In genomic region chr17:51487918-51488445, GRCm38 (mm10) we compare ENCODE assay signal across 26 mouse cellular contexts.
DNase-seq lines count a peak whose midpoint lies in the region; ATAC-seq and TF ChIP-seq lines count a peak whose summit lies in the region.
"Had no signal": no experiment of that assay in that cellular context is flagged by ENCODE, and none has a peak within 500 bp of the region (broad histone marks: within the 10 kb centered on the region; RNA-seq: fewer than 3 reads in every experiment).

No protein-coding gene starts in this region.

- peak; percentile 44 for DNase-seq in embryonic facial prominence, embryonic 11.5 days (ENCODE audit: low spot score)
- DNase-seq in embryonic facial prominence, embryonic 10.5 days (ENCODE audit: low spot score), result no peak
- peak; percentile 43 for DNase-seq in limb, embryonic 10.5 days (ENCODE audit: low spot score)
- DNase-seq in limb, embryonic 14.5 days (ENCODE audit: low spot score), result peak; percentile 29
- no peak for DNase-seq in forebrain, embryonic 14.5 days (ENCODE audit: low spot score)
- no peak for DNase-seq in forebrain, embryonic 11.5 days (ENCODE audit: low spot score)
- no peak for DNase-seq in stomach, postnatal 0 days (ENCODE audit: low spot score)
- DNase-seq: adrenal gland, adult 8-10 months; adrenal gland, postnatal 14 days; adrenal gland, postnatal 36 days; B cell, adult 2 months; cerebellum, adult 11-12 months; cerebellum, adult 2 months; cerebellum, adult 9-10 months; cerebellum, postnatal 10 days; cerebellum, postnatal 25 days; forebrain, postnatal 0 days had no signal

- WGBS in embryonic facial prominence, embryonic 11.5 days, result 63% methylated on average over 3 of the region's 3 CpGs
- 68% methylated on average over 3 of the region's 3 CpGs for WGBS in embryonic facial prominence, embryonic 10.5 days
- WGBS in limb, embryonic 10.5 days, result 45% methylated on average over 3 of the region's 3 CpGs
- 27% methylated on average over 3 of the region's 3 CpGs for WGBS in limb, embryonic 12.5 days
- WGBS in limb, embryonic 14.5 days, result 30% methylated on average over 3 of the region's 3 CpGs
- 95% methylated on average over 3 of the region's 3 CpGs for WGBS in forebrain, embryonic 14.5 days
- WGBS in forebrain, embryonic 11.5 days, result 85% methylated on average over 3 of the region's 3 CpGs
- 85% methylated on average over 3 of the region's 3 CpGs for WGBS in stomach, postnatal 0 days

- no peaks in the 10 kb centered on the region for H3K36me3 ChIP-seq in embryonic facial prominence, embryonic 11.5 days (replicated peaks; ENCODE audit: control insufficient read depth, insufficient read depth, low read depth, low read length)
- no peaks in the 10 kb centered on the region for H3K36me3 ChIP-seq in embryonic facial prominence, embryonic 10.5 days (replicated peaks)
- no peaks in the 10 kb centered on the region for H3K36me3 ChIP-seq in limb, embryonic 10.5 days
- H3K36me3 ChIP-seq in limb, embryonic 12.5 days, result no peaks in the 10 kb centered on the region
- H3K36me3 ChIP-seq in limb, embryonic 14.5 days (ENCODE audit: control insufficient read depth, insufficient read depth, low read length), result no peaks in the 10 kb centered on the region
- no peaks in the 10 kb centered on the region for H3K36me3 ChIP-seq in forebrain, embryonic 14.5 days (ENCODE audit: control insufficient read depth, insufficient read depth, low read length)
- no peaks in the 10 kb centered on the region for H3K36me3 ChIP-seq in forebrain, embryonic 11.5 days (ENCODE audit: control insufficient read depth, insufficient read depth, low read length)
- H3K36me3 ChIP-seq in stomach, postnatal 0 days (ENCODE audit: control insufficient read depth, insufficient read depth, low read length), result no peaks in the 10 kb centered on the region
- H3K36me3 ChIP-seq: embryonic facial prominence, embryonic 12.5 days; forebrain, embryonic 12.5 days; forebrain, embryonic 15.5 days; G1E had no signal

- H3K27me3 ChIP-seq in embryonic facial prominence, embryonic 11.5 days (ENCODE audit: control insufficient read depth, insufficient read depth, low read length), result no peaks in the 10 kb centered on the region
- H3K27me3 ChIP-seq in embryonic facial prominence, embryonic 10.5 days (replicated peaks; ENCODE audit: low read depth, poor library complexity, severe bottlenecking), result no peaks in the 10 kb centered on the region
- H3K27me3 ChIP-seq in limb, embryonic 10.5 days (ENCODE audit: low read depth, poor library complexity, severe bottlenecking), result peaks cover 53% of the 10 kb centered on the region
- peaks cover 15% of the 10 kb centered on the region; the same call in 1 of the 2 replicates for H3K27me3 ChIP-seq in limb, embryonic 12.5 days
- H3K27me3 ChIP-seq in limb, embryonic 14.5 days (ENCODE audit: control insufficient read depth, insufficient read depth, low read length), result no peaks in the 10 kb centered on the region
- no peaks in the 10 kb centered on the region for H3K27me3 ChIP-seq in forebrain, embryonic 14.5 days (replicated peaks; ENCODE audit: control insufficient read depth, insufficient read depth, low read length)
- H3K27me3 ChIP-seq in forebrain, embryonic 11.5 days (ENCODE audit: control insufficient read depth, insufficient read depth, low read length), result no peaks in the 10 kb centered on the region
- H3K27me3 ChIP-seq in stomach, postnatal 0 days (ENCODE audit: control insufficient read depth, insufficient read depth, low read length), result no peaks in the 10 kb centered on the region
- H3K27me3 ChIP-seq: CH12.LX; embryonic facial prominence, embryonic 12.5 days; forebrain, embryonic 12.5 days; forebrain, embryonic 15.5 days; Patski had no signal

- no peaks in the 10 kb centered on the region for H3K4me1 ChIP-seq in embryonic facial prominence, embryonic 11.5 days (ENCODE audit: control insufficient read depth, insufficient read depth, low read length)
- H3K4me1 ChIP-seq in embryonic facial prominence, embryonic 10.5 days, result no peaks in the 10 kb centered on the region
- peaks cover 28% of the 10 kb centered on the region for H3K4me1 ChIP-seq in limb, embryonic 10.5 days
- H3K4me1 ChIP-seq in limb, embryonic 12.5 days (replicated peaks), result peaks cover 7% of the 10 kb centered on the region
- H3K4me1 ChIP-seq in limb, embryonic 14.5 days (ENCODE audit: control insufficient read depth, insufficient read depth, low read length), result no peaks in the 10 kb centered on the region; the same call in 1 of the 2 replicates
- no peaks in the 10 kb centered on the region for H3K4me1 ChIP-seq in forebrain, embryonic 14.5 days (ENCODE audit: control insufficient read depth, insufficient read depth, low read length)
- no peaks in the 10 kb centered on the region for H3K4me1 ChIP-seq in forebrain, embryonic 11.5 days (replicated peaks; ENCODE audit: control insufficient read depth, insufficient read depth, low read length)
- no peaks in the 10 kb centered on the region for H3K4me1 ChIP-seq in stomach, postnatal 0 days (replicated peaks; ENCODE audit: control insufficient read depth, insufficient read depth)
- H3K4me1 ChIP-seq: embryonic facial prominence, embryonic 12.5 days; forebrain, embryonic 12.5 days; forebrain, embryonic 15.5 days had no signal

- H3K9me3 ChIP-seq in embryonic facial prominence, embryonic 11.5 days (replicated peaks; ENCODE audit: control insufficient read depth, low read length), result no peaks in the 10 kb centered on the region
- no peaks in the 10 kb centered on the region for H3K9me3 ChIP-seq in embryonic facial prominence, embryonic 10.5 days
- no peaks in the 10 kb centered on the region for H3K9me3 ChIP-seq in limb, embryonic 10.5 days (replicated peaks)
- H3K9me3 ChIP-seq in limb, embryonic 12.5 days, result no peaks in the 10 kb centered on the region
- H3K9me3 ChIP-seq in limb, embryonic 14.5 days (ENCODE audit: control insufficient read depth, low read length), result no peaks in the 10 kb centered on the region
- H3K9me3 ChIP-seq in forebrain, embryonic 14.5 days (replicated peaks; ENCODE audit: control insufficient read depth, low read length), result no peaks in the 10 kb centered on the region
- H3K9me3 ChIP-seq in forebrain, embryonic 11.5 days (ENCODE audit: control insufficient read depth, low read length), result no peaks in the 10 kb centered on the region
- no peaks in the 10 kb centered on the region for H3K9me3 ChIP-seq in stomach, postnatal 0 days (ENCODE audit: control insufficient read depth, low read length)
- H3K9me3 ChIP-seq: embryonic facial prominence, embryonic 12.5 days; forebrain, embryonic 12.5 days; forebrain, embryonic 15.5 days had no signal

- TF ChIP-seq CTCF in stomach, postnatal 0 days (IDR thresholded peaks at IDR 0.05; ENCODE audit: low read depth), result no peak

- no peak for TF ChIP-seq EP300 in stomach, postnatal 0 days (optimal IDR thresholded peaks at IDR 0.05)

- no peak overlapping the region for H3K9ac ChIP-seq in embryonic facial prominence, embryonic 11.5 days (replicated peaks; ENCODE audit: low read length)
- no peak overlapping the region for H3K9ac ChIP-seq in limb, embryonic 12.5 days (replicated peaks)
- no peak overlapping the region for H3K9ac ChIP-seq in limb, embryonic 14.5 days (ENCODE audit: low read depth, low read length, severe bottlenecking)
- H3K9ac ChIP-seq in forebrain, embryonic 14.5 days (ENCODE audit: low read length), result no peak overlapping the region
- H3K9ac ChIP-seq in forebrain, embryonic 11.5 days (ENCODE audit: low read length), result no peak overlapping the region
- no peak overlapping the region for H3K9ac ChIP-seq in stomach, postnatal 0 days (ENCODE audit: low read length)
- H3K9ac ChIP-seq: embryonic facial prominence, embryonic 12.5 days; forebrain, embryonic 12.5 days; forebrain, embryonic 15.5 days; forebrain, postnatal 0 days had no signal

- TF ChIP-seq POLR2A in limb, embryonic 14.5 days (IDR thresholded peaks at IDR 0.05; ENCODE audit: borderline replicate concordance, extremely low read depth, insufficient read depth, insufficient read length), result no peak

- ATAC-seq in embryonic facial prominence, embryonic 11.5 days (replicated peaks; ENCODE audit: insufficient number of reproducible peaks, low FRiP score, low TSS enrichment, low read depth), result no peak
- ATAC-seq in limb, embryonic 12.5 days (ENCODE audit: insufficient number of reproducible peaks, insufficient read depth, low FRiP score, low TSS enrichment, low read depth), result peak; percentile 68; the same call in 1 of the 2 replicates
- no peak for ATAC-seq in limb, embryonic 14.5 days (ENCODE audit: low FRiP score, low read depth)
- no peak for ATAC-seq in forebrain, embryonic 14.5 days
- ATAC-seq in forebrain, embryonic 11.5 days (replicated peaks; ENCODE audit: low FRiP score), result no peak
- no peak for ATAC-seq in stomach, postnatal 0 days (ENCODE audit: low FRiP score, low TSS enrichment)
- ATAC-seq: activated CD4-positive, CD25-positive, alpha-beta regulatory T cell, adult 4 months; CD4-positive, CD25-positive, alpha-beta regulatory T cell, adult 4 months; forebrain, embryonic 15.5 days; forebrain, postnatal 0 days; Patski had no signal

- H3K4me2 ChIP-seq in embryonic facial prominence, embryonic 11.5 days (ENCODE audit: low read depth, low read length), result no peak overlapping the region
- no peak overlapping the region for H3K4me2 ChIP-seq in limb, embryonic 12.5 days
- no peak overlapping the region for H3K4me2 ChIP-seq in limb, embryonic 14.5 days (replicated peaks; ENCODE audit: low read depth, low read length, severe bottlenecking)
- no peak overlapping the region for H3K4me2 ChIP-seq in forebrain, embryonic 14.5 days (ENCODE audit: low read length)
- H3K4me2 ChIP-seq in forebrain, embryonic 11.5 days (ENCODE audit: low read depth, low read length, severe bottlenecking), result no peak overlapping the region
- no peak overlapping the region for H3K4me2 ChIP-seq in stomach, postnatal 0 days (replicated peaks; ENCODE audit: low read depth)
- H3K4me2 ChIP-seq: embryonic facial prominence, embryonic 12.5 days; forebrain, embryonic 12.5 days; forebrain, embryonic 15.5 days had no signal

- H3K4me3 ChIP-seq in embryonic facial prominence, embryonic 11.5 days (ENCODE audit: low read depth, low read length), result no peak overlapping the region
- no peak overlapping the region for H3K4me3 ChIP-seq in embryonic facial prominence, embryonic 10.5 days
- H3K4me3 ChIP-seq in limb, embryonic 10.5 days, result no peak overlapping the region
- no peak overlapping the region for H3K4me3 ChIP-seq in limb, embryonic 12.5 days (replicated peaks)
- H3K4me3 ChIP-seq in limb, embryonic 14.5 days (replicated peaks; ENCODE audit: low read length), result no peak overlapping the region
- no peak overlapping the region for H3K4me3 ChIP-seq in forebrain, embryonic 14.5 days (ENCODE audit: low read depth, low read length)
- no peak overlapping the region for H3K4me3 ChIP-seq in forebrain, embryonic 11.5 days (ENCODE audit: low read depth, low read length)
- no peak overlapping the region for H3K4me3 ChIP-seq in stomach, postnatal 0 days (ENCODE audit: low read depth, low read length)
- H3K4me3 ChIP-seq: embryonic facial prominence, embryonic 12.5 days; forebrain, embryonic 12.5 days; forebrain, embryonic 15.5 days had no signal

- no peak overlapping the region for H3K27ac ChIP-seq in embryonic facial prominence, embryonic 11.5 days (replicated peaks; ENCODE audit: low read depth, low read length)
- no peak overlapping the region for H3K27ac ChIP-seq in embryonic facial prominence, embryonic 10.5 days (replicated peaks)
- H3K27ac ChIP-seq in limb, embryonic 10.5 days, result no peak overlapping the region
- no peak overlapping the region for H3K27ac ChIP-seq in limb, embryonic 12.5 days
- H3K27ac ChIP-seq in limb, embryonic 14.5 days (replicated peaks; ENCODE audit: low read depth, low read length), result no peak overlapping the region
- H3K27ac ChIP-seq in forebrain, embryonic 14.5 days (ENCODE audit: low read depth, low read length), result no peak overlapping the region
- no peak overlapping the region for H3K27ac ChIP-seq in forebrain, embryonic 11.5 days (ENCODE audit: low read depth, low read length)
- no peak overlapping the region for H3K27ac ChIP-seq in stomach, postnatal 0 days (replicated peaks)
- H3K27ac ChIP-seq: embryonic facial prominence, embryonic 12.5 days; forebrain, embryonic 12.5 days; forebrain, embryonic 15.5 days had no signal

Comparison
In these comparisons a context has a peak if more than half of its experiments do, and no peak if none do; other contexts are left out.
1. DNase-seq: peak in embryonic facial prominence, embryonic 11.5 days (single experiment), limb, embryonic 10.5 days (single experiment) and limb, embryonic 14.5 days (single experiment); none in embryonic facial prominence, embryonic 10.5 days (single experiment), forebrain, embryonic 14.5 days (single experiment), forebrain, embryonic 11.5 days (single experiment) and stomach, postnatal 0 days (single experiment).